Mouse (Mus musculus) skeletal muscle tissue, adult 2 months (tissue): Measurements from ENCODE around the gene Rps7.

ENCODE experiments used
- DNase-seq: peaks from one replicate; pipeline ENCODE4 v3.0.0-alpha.2; 2012; ENCODE audit warnings: low read depth, low spot score

The Rps7 gene

GRCm38 (mm10) chr12:28635535-28636476 is at the start of gene Rps7:
TSS of gene Rps7 (minus strand) at chr12:28635953.
- DNase-seq, result peak; percentile 94

- no peak for DNase-seq
Measured at GRCm38 (mm10) chr12:28684674-28685073, 48.9 kb upstream of the Rps7 start.

GRCm38 (mm10) chr12:28675925-28676209 is 40.1 kb upstream of the Rps7 start:
- no peak for DNase-seq

- DNase-seq, result peak; percentile 52
Measured at GRCm38 (mm10) chr12:28675121-28675924, 39.6 kb upstream of the Rps7 start, which contains the start of gene Adi1. TSS of gene Adi1 (plus strand) at chr12:28675231.

- no peak for DNase-seq
Measured at GRCm38 (mm10) chr12:28674038-28674720, 38.4 kb upstream of the Rps7 start.

- DNase-seq, result no peak
Measured at GRCm38 (mm10) chr12:28667287-28667686, 31.5 kb upstream of the Rps7 start.

GRCm38 (mm10) chr12:28666734-28667133 is 31.0 kb upstream of the Rps7 start:
- DNase-seq, result no peak

DNA sequence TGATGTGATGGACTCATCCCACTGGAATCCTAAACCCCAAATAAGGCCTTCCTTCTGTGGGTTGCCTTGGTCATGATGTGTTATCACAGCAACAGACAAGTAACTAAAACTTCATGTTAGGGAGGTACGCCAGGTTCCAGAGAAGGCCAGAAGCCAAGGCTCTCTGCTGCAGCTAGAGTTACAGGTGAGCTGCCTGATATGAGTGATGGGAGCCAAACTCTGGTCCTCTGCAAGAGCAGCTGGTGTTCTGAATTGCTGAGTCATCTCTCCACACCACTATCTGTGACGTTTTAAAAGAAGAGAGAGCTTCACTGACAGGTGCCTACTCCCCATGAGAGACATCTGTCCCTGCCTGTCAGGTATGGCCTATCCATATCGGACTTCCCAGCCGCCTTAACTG is 26.9 kb upstream of the Rps7 start:
- peak; percentile 80 for DNase-seq

- DNase-seq, result peak; percentile 67
Measured at GRCm38 (mm10) chr12:28649141-28650110, 13.7 kb upstream of the Rps7 start, which contains the start of gene Rnaseh1. TSS of gene Rnaseh1 (plus strand) at chr12:28649602.

DNA sequence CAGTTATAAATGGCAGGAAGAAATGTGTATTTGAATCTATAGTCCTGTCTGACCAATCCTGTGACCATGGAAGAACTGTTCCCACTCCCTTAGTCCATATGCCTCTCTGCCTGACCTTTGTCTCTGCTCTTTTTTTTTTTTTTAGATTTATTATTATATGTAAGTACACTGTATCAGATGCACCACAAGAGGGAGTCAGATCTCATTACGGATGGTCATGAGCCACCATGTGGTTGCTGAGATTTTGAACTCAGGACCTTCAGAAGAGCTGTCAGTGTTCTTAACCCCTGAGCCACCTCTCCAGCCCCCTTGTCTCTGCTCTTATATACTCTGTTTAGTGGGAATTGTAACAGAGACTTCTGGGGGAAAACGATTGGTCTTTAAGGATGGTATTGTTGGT is 3.0 kb upstream of the Rps7 start:
- DNase-seq, result no peak

DNA sequence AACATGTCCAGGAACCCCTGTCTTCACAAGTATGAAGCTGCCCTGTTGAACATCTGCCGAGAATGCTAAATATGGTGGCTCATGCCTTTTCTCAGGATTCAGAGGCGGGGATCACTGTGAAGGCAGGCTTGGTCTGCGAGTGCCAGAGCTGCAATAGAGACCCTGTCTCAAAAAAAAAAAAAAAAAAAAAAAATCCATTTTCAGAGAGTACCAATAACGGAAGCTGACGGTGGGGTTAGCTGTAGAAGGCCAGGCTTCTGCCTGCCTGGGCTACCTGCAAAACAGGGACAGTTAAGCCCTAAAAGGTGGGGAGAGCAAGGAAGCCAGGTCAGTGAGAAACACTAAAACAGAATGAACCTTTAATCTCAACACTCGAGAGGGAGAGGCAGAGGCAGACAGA is 790 bp upstream of the Rps7 start:
- DNase-seq, result no peak

DNA sequence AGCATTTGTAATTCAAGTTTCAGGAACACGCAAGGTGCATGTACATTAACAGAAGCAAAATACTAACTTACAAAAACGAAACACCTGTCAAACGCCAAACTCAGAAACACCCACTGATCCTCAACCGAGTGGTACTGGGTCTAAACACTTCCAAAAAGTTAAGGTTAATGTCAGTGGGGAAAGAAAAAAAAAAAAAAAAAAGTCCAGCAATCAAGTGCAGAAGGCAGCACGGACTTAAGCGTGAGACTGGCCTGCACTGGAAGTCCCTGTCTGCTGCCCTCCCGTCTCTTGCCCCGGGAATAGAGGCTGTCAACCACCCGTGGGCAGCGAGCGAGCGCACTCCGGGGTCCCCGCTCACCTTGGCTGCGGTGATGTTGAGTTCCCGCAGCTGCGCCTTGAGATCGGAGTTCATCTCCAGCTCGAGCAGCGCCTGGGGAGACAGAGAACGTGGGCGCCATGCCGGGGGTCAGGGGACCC is 657 bp downstream of the Rps7 start:
- no peak for DNase-seq

DNA sequence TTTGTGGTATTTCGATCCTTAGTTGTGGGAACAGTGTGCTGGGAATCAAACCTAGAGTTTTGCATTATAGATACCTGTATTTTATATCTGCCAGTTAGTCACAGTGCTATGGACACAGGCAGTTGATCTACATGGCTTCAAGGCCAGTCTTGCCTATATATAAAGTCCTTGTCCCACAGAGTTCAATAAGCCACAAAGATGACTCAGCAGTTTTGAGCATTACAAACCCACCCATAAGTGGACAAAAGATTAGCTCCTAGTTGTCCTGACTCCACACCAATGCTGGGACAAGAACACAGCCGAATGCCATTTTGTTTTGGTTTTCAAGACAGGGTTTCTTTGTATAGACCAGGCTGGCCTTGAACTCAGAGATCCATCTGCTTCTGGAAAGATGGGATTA is 7.3 kb downstream of the Rps7 start:
- DNase-seq, result no peak

DNA sequence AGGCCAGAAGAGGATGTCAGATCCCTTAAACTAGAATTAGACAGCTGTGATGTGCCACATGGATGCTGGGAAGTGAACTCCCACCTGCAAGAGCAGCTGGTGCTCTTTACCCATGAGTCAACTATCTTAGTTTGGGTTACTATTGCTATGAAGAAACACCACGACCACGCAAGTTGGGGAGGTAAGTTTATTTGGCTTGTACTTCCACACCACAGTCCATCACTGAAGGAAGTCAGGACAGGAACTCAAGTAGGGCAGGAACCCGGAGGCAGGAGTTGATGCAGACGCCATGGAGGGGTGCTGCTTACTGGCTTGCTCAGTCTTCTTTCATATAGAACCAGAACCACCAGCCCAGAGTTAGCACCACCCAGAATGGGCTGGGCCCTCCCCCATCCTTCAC is 8.7 kb downstream of the Rps7 start:
- DNase-seq, result no peak

- DNase-seq, result no peak
Measured at GRCm38 (mm10) chr12:28625407-28625806, 10.3 kb downstream of the Rps7 start.

DNA sequence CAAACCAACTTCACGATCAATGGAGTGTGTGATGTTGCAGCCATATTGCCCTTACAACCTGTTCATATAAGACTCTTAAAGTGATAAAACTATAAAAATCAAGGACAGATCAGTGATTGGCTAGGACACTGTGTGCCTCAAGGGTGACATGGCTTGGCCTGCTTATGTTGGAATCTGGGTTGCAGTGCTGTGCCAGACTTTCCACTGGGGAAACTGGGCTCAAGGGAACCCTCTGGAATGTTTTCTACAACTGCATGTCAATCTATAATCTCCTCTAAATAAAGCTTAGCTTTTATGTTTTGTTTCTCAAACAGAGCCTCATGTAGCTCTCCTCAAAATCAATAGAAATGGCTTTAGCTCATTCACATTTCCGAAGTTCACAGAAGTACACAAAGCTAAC is 11.5 kb downstream of the Rps7 start:
- DNase-seq, result no peak

GRCm38 (mm10) chr12:28623195-28623594 is 12.6 kb downstream of the Rps7 start, which contains the start of gene Colec11:
TSS of gene Colec11 (minus strand) at chr12:28623377.
- no peak for DNase-seq

GRCm38 (mm10) chr12:28622641-28623040 is 13.1 kb downstream of the Rps7 start:
- no peak for DNase-seq

- no peak for DNase-seq
Measured at GRCm38 (mm10) chr12:28622167-28622532, 13.6 kb downstream of the Rps7 start.

DNA sequence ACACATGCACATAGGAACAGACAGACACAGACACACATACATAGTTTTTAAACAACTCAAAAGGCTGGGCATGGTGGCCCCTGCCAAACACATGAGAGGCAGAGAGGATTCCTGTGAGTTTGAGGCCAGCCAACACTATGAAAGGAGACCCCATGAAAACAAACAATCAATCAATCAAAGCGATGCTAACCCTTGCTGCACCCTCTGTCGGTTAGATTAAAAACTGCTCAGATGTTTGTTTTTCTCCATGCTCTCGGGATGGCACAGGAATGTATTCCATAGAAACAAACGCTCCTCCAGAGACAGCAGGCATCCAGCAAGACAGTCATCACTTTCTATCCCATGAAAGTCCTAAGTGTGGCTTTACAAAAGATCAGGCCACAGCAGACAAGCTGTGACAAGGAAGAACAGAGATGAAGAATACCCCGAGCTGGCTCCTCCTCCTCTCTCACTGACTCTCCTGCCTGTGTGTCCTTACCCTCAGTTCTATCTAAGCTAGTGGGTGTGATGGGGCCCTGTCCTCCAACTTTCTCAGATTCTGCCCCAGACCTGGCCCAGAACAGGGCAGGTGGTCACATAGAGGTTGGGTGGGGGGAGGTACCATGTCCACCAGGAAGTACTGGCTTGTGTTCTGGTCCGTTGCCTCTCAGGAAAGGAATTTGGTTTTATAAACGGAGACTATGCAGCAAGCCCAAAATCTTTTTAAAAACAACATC is 14.1 kb downstream of the Rps7 start:
- DNase-seq, result no peak
